Comparison of ENCODE assay signal across 25 mouse cellular contexts in the genomic region with DNA sequence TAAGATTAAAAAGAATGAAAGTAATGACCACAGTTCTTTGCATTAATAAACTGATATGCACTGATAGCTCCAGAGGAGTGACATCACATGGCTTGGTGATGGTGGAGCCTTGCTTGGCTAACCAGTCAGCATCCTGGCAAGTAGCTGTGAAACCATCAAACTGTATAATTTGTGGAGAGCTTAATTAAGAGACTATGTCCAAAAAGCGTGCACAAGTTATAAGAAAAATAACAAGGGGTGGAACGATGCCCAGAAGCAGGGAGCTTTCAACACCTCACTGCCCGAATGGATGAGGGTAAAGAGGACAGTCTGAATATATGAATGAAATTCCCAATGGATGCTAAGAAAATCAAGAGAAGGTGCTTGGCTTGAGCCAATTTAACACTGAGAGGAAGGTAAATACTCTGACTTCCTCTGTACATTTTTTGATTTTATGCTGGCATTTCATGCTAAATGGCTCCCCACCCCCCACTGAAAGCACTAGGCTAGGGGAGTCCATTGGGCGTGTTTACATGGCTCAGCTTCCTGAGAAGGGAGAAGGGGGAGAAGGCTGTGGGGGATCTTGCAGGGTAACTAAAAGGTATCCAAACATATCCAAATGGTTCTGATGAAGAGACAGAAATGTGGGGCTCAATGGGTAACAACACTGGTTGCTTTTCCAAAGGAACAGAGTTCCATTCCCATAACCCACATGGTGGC.
"Had no signal": no experiment of that assay in that cellular context is flagged by ENCODE, and none has a peak within 500 bp of the region (broad histone marks: within the 10 kb centered on the region; RNA-seq: fewer than 3 reads in every experiment).

No protein-coding gene starts in this region.

- ATAC-seq: liver, embryonic 12.5 days had no signal

- H3K4me3 ChIP-seq: kidney, embryonic 15.5 days; left cerebral cortex, adult 2 months; limb, embryonic 10.5 days; limb, embryonic 13.5 days; liver, embryonic 12.5 days; liver, embryonic 15.5 days; lung, embryonic 15.5 days; megakaryocyte, embryonic 14.5 days; midbrain, embryonic 10.5 days; neural tube, embryonic 12.5 days; neural tube, embryonic 15.5 days had no signal

- H3K27ac ChIP-seq: kidney, embryonic 15.5 days; left cerebral cortex, adult 2 months; limb, embryonic 10.5 days; limb, embryonic 13.5 days; liver, embryonic 12.5 days; liver, embryonic 15.5 days; lung, embryonic 15.5 days; midbrain, embryonic 10.5 days; neural tube, embryonic 12.5 days; neural tube, embryonic 15.5 days; stomach, postnatal 0 days had no signal

- H3K9ac ChIP-seq: kidney, embryonic 15.5 days; limb, embryonic 13.5 days; liver, embryonic 12.5 days; liver, embryonic 15.5 days; lung, embryonic 15.5 days; neural tube, embryonic 12.5 days; neural tube, embryonic 15.5 days had no signal

- H3K36me3 ChIP-seq: kidney, embryonic 15.5 days; limb, embryonic 10.5 days; limb, embryonic 13.5 days; liver, embryonic 12.5 days; liver, embryonic 15.5 days; lung, embryonic 15.5 days; midbrain, embryonic 10.5 days; neural tube, embryonic 12.5 days; neural tube, embryonic 15.5 days had no signal

- H3K9me3 ChIP-seq: kidney, embryonic 15.5 days; limb, embryonic 10.5 days; limb, embryonic 13.5 days; liver, embryonic 12.5 days; liver, embryonic 15.5 days; lung, embryonic 15.5 days; midbrain, embryonic 10.5 days; neural tube, embryonic 12.5 days; neural tube, embryonic 15.5 days had no signal

- DNase-seq: kidney, postnatal 10 days; kidney, postnatal 36 days; layer of hippocampus, postnatal 36 days; liver; lung, adult 18-20 months; lung, postnatal 10 days; lung, postnatal 36 days; midbrain, embryonic 14.5 days; right cerebral cortex, adult 18-20 months; right cerebral cortex, postnatal 14 days; right cerebral cortex, postnatal 4 days; thymus, adult 2 months; thymus, postnatal 36 days had no signal

- H3K4me2 ChIP-seq: kidney, embryonic 15.5 days; limb, embryonic 13.5 days; liver, embryonic 12.5 days; liver, embryonic 15.5 days; lung, embryonic 15.5 days; neural tube, embryonic 12.5 days; neural tube, embryonic 15.5 days had no signal

- H3K4me1 ChIP-seq: kidney, embryonic 15.5 days; limb, embryonic 13.5 days; liver, embryonic 12.5 days; liver, embryonic 15.5 days; lung, embryonic 15.5 days; midbrain, embryonic 10.5 days; neural tube, embryonic 12.5 days; neural tube, embryonic 15.5 days had no signal

- H3K27me3 ChIP-seq: kidney, embryonic 15.5 days; limb, embryonic 13.5 days; liver, embryonic 12.5 days; liver, embryonic 15.5 days; lung, embryonic 15.5 days; megakaryocyte, embryonic 14.5 days; neural tube, embryonic 12.5 days; neural tube, embryonic 15.5 days had no signal
